Mouse (Mus musculus) megakaryocyte, embryonic 14.5 days (primary cell): Measurements from ENCODE around the gene Tmed10.

Source experiments
- FLI1 ChIP-seq: IDR thresholded peaks from 2 replicates; pipeline ENCODE4 v1.6.1; 2012; ENCODE audit warnings: low read length, inconsistent platforms, mixed read lengths
- GATA1 ChIP-seq: IDR thresholded peaks from 3 replicates; pipeline ENCODE4 v1.6.1; 2012; ENCODE audit warnings: mixed read lengths, low read length, inconsistent platforms, borderline replicate concordance

- TF ChIP-seq GATA1: no peak
- TF ChIP-seq FLI1: no peak
Observed at GRCm38 (mm10) chr12:85361165-85361564, 13.5 kb downstream of the Tmed10 start.
